Mouse (Mus musculus) forebrain, embryonic 13.5 days (tissue): ENCODE data around the gene Strap. TPM values are rescaled to one million over a fixed set of nuclear protein-coding genes. Genes with fewer than 3 reads are reported as not detected.

Experiments used
- ATAC-seq: fragments of 200-750 bp; cut with Nextera tagmentation; 2 replicates; pipeline ENCODE4 v1.8.0; 2017
- H3K27ac ChIP-seq: fragments of 300-500 bp; sonication (generic); 2 replicates; pipeline ENCODE4 v1.5.1; 2015; ENCODE audit warnings: inconsistent platforms, mild to moderate bottlenecking, moderate library complexity
- H3K27me3 ChIP-seq: fragments of 300-500 bp; sonication (generic); 2 replicates; pipeline ENCODE4 v1.6.1; 2015; ENCODE audit warnings: mild to moderate bottlenecking, inconsistent platforms
- H3K36me3 ChIP-seq: fragments of 300-500 bp; sonication (generic); 2 replicates; pipeline ENCODE4 v1.6.1; 2015; ENCODE audit warnings: mild to moderate bottlenecking, inconsistent platforms; ENCODE audit not compliant: poor library complexity, severe bottlenecking
- H3K4me1 ChIP-seq: fragments of 300-500 bp; sonication (generic); 2 replicates; pipeline ENCODE4 v1.6.1; 2015; ENCODE audit warnings: inconsistent platforms
- H3K4me2 ChIP-seq: fragments of 300-500 bp; sonication (generic); 2 replicates; pipeline ENCODE4 v1.6.1; 2015; ENCODE audit warnings: inconsistent platforms, mild to moderate bottlenecking, moderate library complexity
- H3K4me3 ChIP-seq: fragments of 300-500 bp; sonication (generic); 2 replicates; pipeline ENCODE4 v1.5.1; 2015; ENCODE audit warnings: mild to moderate bottlenecking, inconsistent platforms
- H3K9ac ChIP-seq: fragments of 300-500 bp; sonication (generic); 2 replicates; pipeline ENCODE4 v1.6.1; 2015; ENCODE audit warnings: mild to moderate bottlenecking, inconsistent platforms
- H3K9me3 ChIP-seq: fragments of 300-500 bp; sonication (generic); replicated peaks from 2 replicates; pipeline ENCODE4 v1.6.1; 2016; ENCODE audit warnings: inconsistent platforms
- WGBS: fragments of 180-500 bp; shearing (Covaris S2); methylation state at CpG from one replicate; pipeline ENCODE4 v1.1.7; 2015; 5-methylcytosine and 5-hydroxymethylcytosine counted together
- polyA plus RNA-seq: library from polyadenylated mRNA; unstranded; fragments of >200 nt; fragmentation: Nextera tagmentation; extraction: Ambion mirVana; gene quantifications from 2 replicates; pipeline ENCODE4 v1.2.1, GENCODE M21; 2015

The Strap gene
- polyA plus RNA-seq, 1 experiment from 2014 or later: 194 TPM

DNA sequence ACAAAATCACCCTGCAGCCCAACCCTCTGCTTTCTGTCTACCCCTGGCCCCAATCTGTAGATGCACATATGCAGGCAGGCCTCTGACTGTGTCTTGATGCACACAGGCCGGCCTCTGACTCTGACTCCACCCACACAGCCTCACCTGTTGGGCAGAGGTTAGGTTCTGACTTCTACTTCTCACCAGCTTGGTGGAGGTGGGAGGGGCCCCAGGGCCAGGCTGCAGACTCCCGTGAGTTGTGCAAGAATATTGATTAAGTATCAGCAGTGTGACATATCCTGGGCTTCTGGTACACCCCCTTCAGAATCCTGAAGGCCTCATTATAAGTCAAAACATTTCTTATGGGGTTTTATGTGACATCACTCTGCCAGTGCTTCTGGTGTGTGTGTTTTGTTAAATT is 54.8 kb downstream of the Strap start:
- Histone ChIP-seq H3K9me3 (no peaks in the 10 kb centered on the region), H3K4me1 (0 out of 2 replicates have a peak, but pooled peaks cover 7% of the 10 kb centered on the region), H3K4me3 (no peak overlapping the region), H3K4me2 (no peak overlapping the region), H3K27ac (no peak overlapping the region), H3K36me3 (no peaks in the 10 kb centered on the region), H3K9ac (no peak overlapping the region), H3K27me3 (no peaks in the 10 kb centered on the region)
- WGBS: 76% methylated on average over 2 of the region's 2 CpGs
- ATAC-seq: peak; percentile 29; the same call in 1 of the 2 replicates

DNA sequence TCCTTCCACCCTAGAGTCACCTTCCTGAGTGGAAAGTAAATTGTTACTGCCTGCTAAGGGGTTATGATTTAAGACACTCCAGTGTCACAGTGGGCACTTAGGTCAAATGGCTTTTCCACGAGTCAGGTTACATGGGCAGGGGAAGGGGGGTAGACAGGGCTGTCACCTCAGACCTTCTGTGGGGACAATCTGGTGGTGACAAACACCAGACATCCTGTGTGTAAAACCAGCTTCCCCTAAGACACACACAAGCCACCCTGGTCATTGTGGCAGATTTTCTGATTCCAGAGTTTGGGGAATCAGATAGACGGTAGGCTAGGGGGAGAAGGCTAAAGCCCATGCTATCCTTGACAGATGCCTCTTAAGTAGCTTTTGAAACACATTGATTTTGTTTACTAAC is 60.6 kb downstream of the Strap start:
- Histone ChIP-seq H3K9me3 (peaks cover 7% of the 10 kb centered on the region), H3K9ac (no peak overlapping the region), H3K27ac (no peak overlapping the region), H3K27me3 (no peaks in the 10 kb centered on the region), H3K36me3 (peaks cover 7% of the 10 kb centered on the region), H3K4me1 (0 out of 2 replicates have a peak, but pooled peaks cover 7% of the 10 kb centered on the region), H3K4me3 (no peak overlapping the region), H3K4me2 (no peak overlapping the region)
- WGBS: 77% methylated on average over 2 of the region's 2 CpGs
- no peak for ATAC-seq

DNA sequence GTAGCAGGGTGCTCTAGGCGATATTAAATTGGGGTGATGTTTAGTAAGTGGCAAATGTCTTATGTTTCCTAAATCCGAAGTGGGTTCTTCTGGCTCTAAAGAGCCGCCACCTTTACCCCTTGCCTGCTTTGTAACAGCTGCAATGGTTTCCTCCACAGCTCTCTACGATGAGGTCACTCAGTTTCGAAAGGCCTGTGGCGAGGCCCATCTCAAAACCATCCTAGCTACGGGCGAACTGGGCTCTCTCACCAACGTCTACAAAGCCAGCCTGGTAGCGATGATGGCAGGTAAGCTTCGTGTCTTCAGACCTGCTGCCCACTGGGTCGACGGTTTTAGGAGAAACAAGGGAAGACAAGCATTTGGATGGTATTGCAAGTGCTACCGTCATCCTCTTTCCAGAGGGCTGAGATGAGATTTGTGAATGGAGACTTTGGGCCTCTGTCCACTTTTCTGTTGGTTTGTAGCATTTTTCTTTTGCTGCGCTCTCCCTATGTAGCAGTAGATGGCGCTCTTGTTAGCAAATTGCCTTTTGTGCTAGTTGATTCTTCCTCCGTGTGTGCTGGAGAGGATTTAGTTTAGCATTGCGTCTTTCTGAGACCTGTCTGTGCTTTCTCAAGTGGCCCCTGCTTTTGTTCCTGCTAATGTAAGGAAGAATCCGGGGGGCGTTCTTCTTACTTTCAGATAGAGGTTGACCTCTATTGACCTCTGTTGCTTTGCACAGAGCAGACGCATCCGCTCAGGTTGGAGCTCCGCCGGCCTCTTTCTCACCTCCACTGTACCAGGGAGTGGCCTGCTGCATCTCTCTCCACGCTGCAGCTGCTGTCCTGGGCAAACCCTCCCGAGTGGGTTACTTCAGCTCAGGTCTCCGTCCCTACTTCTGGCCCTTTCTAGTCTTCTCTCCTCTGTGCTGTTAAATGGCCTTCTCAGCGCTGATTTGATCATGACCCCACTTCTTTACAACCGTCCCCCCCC is 62.0 kb downstream of the Strap start:
- 0 out of 2 replicates have a peak, but pooled peaks cover 7% of the 10 kb centered on the region for H3K4me1 ChIP-seq

DNA sequence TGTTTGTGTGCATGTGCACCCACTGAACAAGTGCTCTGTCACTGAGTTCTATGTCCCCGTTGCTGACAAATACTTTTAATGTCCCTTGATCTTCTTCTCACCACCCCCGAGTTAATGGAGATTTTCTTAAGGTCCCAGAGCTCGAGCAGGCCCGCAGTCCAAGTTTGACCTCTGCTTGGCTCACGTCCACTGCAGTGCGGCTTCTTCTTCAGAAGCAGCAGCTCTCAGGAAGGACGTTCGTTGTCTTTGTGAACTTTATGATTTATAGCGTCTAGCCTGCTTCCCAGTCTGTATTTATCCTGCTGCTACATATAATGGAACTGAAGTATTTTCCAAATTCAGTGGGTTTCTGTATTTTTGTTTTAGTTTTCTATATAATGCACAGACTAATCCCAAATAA is 64.4 kb downstream of the Strap start:
- Histone ChIP-seq H3K36me3 (peaks cover 7% of the 10 kb centered on the region), H3K9me3 (peaks cover 13% of the 10 kb centered on the region), H3K9ac (no peak overlapping the region), H3K4me1 (no peaks in the 10 kb centered on the region), H3K27ac (no peak overlapping the region), H3K4me2 (no peak overlapping the region), H3K4me3 (no peak overlapping the region), H3K27me3 (no peaks in the 10 kb centered on the region)
- ATAC-seq: no peak
- WGBS: 93% methylated on average over 9 of the region's 9 CpGs

More for the DNA sequence above, 62.0 kb downstream of the Strap start:
- Histone ChIP-seq H3K27ac (no peak overlapping the region), H3K9me3 (peaks cover 13% of the 10 kb centered on the region), H3K9ac (no peak overlapping the region), H3K36me3 (peaks cover 7% of the 10 kb centered on the region), H3K4me2 (no peak overlapping the region), H3K4me3 (no peak overlapping the region), H3K27me3 (no peaks in the 10 kb centered on the region)
- WGBS: 67% methylated on average over 29 of the region's 29 CpGs
- peak; percentile 77 for ATAC-seq

Other genes starting within 250 kb of the Strap start
- gene Eps8, start 80.2 kb upstream of the Strap start, polyA plus RNA-seq: 6.7 and 7.5 TPM in 2 replicates
- gene Dera, start 19.5 kb downstream of the Strap start, polyA plus RNA-seq: 19.0 and 20.1 TPM in 2 replicates